Mouse (Mus musculus) gastrocnemius, postnatal 14 days (tissue): ENCODE results near the gene Kmt2d. TPM values are rescaled to one million over a fixed set of nuclear protein-coding genes. Genes with fewer than 3 reads are reported as not detected.

Experiments used
- DNase-seq: peaks from one replicate; pipeline ENCODE4 v3.0.0; 2021; ENCODE audit warnings: mixed read lengths
- intact Hi-C: fragments of 180-260 bp; cut with DNase I; formaldehyde crosslinking; loops from one replicate; pipeline ENCODE4 v1.15.1; 2025; ENCODE audit warnings: low total_unique reads
- total RNA-seq, 2 experiments: library from RNA; stranded (reverse); gene quantifications; 2 replicates each; pipeline ENCODE4 v1.2.3; 2021

Kmt2d gene
- total RNA-seq, 2 experiments from 2014 or later = 40.2 to 40.8 TPM

DNA sequence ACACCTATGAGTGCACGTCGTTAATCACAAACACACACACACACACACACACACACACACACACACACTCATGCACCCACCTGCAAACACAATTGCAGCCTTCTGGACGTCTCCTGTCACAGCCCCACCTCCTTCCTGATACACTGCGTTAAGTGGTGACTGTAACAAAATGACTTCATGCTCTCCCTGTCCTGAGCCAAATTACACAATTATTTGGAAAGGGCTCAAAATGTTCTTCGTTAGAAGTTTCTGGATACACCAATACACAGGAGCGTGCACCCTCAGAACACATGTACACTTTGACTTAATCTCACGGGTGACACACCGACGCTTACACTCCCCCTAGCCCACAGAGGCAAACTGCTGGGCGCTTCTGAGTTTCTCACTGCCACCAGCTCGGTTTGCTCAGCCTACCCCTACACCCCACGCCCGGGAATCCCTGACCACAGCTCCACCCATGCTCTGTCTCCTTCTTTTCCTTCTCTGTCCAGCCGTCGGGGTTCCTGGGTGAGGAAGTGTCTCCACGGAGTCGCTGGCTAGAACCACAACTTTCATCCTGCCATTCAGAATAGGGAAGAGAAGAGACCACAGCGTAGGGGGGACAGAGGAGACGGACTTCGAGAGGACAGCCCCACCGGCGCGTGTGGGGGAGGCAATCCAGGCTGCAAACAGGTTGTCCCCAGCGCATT lies 81.9 kb downstream of the Kmt2d start:
- intact Hi-C loops = no loop called here
- DNase-seq = no peak

DNA sequence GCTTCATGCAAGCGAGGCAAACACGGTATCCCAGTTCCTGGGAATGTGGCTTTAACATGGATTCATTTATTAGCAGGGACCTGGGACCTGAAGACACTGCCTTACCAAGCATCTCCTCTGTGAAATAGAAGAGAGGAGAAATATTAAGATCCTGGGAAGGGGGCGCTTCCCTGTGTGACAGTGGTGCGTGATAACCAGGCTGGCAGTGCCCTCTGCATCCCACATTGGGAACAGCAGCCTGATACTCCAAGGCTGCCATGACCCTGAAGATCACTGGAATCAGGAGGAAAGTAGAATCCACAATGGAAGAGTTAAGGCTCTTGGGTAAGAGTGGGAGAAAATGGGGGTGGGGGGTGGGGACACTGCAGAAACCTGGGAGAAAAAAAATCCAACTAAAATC lies 83.1 kb downstream of the Kmt2d start:
- no peak for DNase-seq
- intact Hi-C loops = no loop called here

DNA sequence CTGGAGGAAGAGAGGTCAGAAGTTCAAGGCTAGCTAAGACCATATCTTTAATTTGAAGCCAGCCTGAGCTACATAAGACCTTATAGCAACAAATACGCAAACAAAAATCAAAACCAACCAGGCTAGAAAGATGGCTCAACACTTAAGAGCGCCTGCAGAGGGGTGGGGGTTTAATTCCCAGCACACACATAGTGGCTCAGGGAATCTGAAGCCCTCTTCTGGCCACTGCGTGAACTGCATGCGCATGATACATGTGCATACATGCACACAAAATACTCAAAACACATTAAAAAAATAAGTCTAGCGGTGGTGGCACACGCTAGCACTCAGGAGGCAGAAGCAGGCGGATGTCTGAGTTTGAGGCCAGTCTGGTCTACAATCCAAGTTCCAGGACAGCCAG lies 85.3 kb downstream of the Kmt2d start:
- DNase-seq = no peak

More for the DNA sequence above, 85.3 kb downstream of the Kmt2d start:
- intact Hi-C loops = no loop called here

Other genes starting within 250 kb of the Kmt2d start
- 1 to 10 TPM; 6.6 to 9.5 TPM for gene Cacnb3, start 240.4 kb downstream of the Kmt2d start, total RNA-seq
- gene Ddx23, start 208.3 kb downstream of the Kmt2d start, total RNA-seq = 10 to 100 TPM; 45.1 to 48.1 TPM
- gene Rnd1, start 193.7 kb downstream of the Kmt2d start, total RNA-seq = 1 to 10 TPM in 1 of 2 experiments, under 1 TPM in 1; 0.40 to 1.2 TPM
- not detected for gene Ccdc65, start 163.0 kb downstream of the Kmt2d start, total RNA-seq
- gene Fkbp11, start 143.0 kb downstream of the Kmt2d start, total RNA-seq = 1 to 10 TPM; 3.9 to 4.4 TPM
- 10 to 100 TPM; 14.6 to 15.8 TPM for gene Arf3, start 108.0 kb downstream of the Kmt2d start, total RNA-seq
- gene Wnt10b, start 93.1 kb downstream of the Kmt2d start, total RNA-seq = 1 to 10 TPM in 1 of 2 experiments, under 1 TPM in 1; 0.78 to 1.5 TPM
- under 1 TPM in 1 of 2 experiments, not detected in 1; 0.10 TPM for gene Wnt1, start 81.3 kb downstream of the Kmt2d start, total RNA-seq
- 1 to 10 TPM; 1.6 to 2.7 TPM for gene Ddn, start 61.7 kb downstream of the Kmt2d start, total RNA-seq
- 10 to 100 TPM; 36.6 to 42.0 TPM for gene Prkag1, start 39.7 kb downstream of the Kmt2d start, total RNA-seq
- 1 to 10 TPM; 1.1 to 2.0 TPM for gene Rhebl1, start 23.3 kb upstream of the Kmt2d start, total RNA-seq
- gene Dhh, start 27.3 kb upstream of the Kmt2d start, total RNA-seq = 1 to 10 TPM in 1 of 2 experiments, under 1 TPM in 1; 0.97 to 4.1 TPM
- 10 to 100 TPM in 1 of 2 experiments, 1 to 10 TPM in 1; 4.4 to 11.3 TPM for gene Lmbr1l, start 47.0 kb upstream of the Kmt2d start, total RNA-seq
- gene Tuba1b, start 63.4 kb upstream of the Kmt2d start, total RNA-seq = 10 to 100 TPM; 64.0 to 93.6 TPM
- gene Gm49450, start 82.3 kb upstream of the Kmt2d start, total RNA-seq = not detected
- gene Tuba1a, start 82.5 kb upstream of the Kmt2d start, total RNA-seq = 100 to 1,000 TPM in 1 of 2 experiments, 10 to 100 TPM in 1; 58.7 to 109 TPM
- gene Tuba1c, start 158.7 kb upstream of the Kmt2d start, total RNA-seq = 10 to 100 TPM; 14.3 to 21.0 TPM
- 1 to 10 TPM; 1.2 to 1.4 TPM for gene Prph, start 184.0 kb upstream of the Kmt2d start, total RNA-seq
- gene Troap, start 203.4 kb upstream of the Kmt2d start, total RNA-seq = 1 to 10 TPM; 1.4 to 1.8 TPM
- not detected for gene C1ql4, start 216.6 kb upstream of the Kmt2d start, total RNA-seq
- under 1 TPM in 1 of 2 experiments, not detected in 1; 0.12 TPM for gene Dnajc22, start 222.0 kb upstream of the Kmt2d start, total RNA-seq